Mouse (Mus musculus): ENCODE data around the gene Extl1.

DNA sequence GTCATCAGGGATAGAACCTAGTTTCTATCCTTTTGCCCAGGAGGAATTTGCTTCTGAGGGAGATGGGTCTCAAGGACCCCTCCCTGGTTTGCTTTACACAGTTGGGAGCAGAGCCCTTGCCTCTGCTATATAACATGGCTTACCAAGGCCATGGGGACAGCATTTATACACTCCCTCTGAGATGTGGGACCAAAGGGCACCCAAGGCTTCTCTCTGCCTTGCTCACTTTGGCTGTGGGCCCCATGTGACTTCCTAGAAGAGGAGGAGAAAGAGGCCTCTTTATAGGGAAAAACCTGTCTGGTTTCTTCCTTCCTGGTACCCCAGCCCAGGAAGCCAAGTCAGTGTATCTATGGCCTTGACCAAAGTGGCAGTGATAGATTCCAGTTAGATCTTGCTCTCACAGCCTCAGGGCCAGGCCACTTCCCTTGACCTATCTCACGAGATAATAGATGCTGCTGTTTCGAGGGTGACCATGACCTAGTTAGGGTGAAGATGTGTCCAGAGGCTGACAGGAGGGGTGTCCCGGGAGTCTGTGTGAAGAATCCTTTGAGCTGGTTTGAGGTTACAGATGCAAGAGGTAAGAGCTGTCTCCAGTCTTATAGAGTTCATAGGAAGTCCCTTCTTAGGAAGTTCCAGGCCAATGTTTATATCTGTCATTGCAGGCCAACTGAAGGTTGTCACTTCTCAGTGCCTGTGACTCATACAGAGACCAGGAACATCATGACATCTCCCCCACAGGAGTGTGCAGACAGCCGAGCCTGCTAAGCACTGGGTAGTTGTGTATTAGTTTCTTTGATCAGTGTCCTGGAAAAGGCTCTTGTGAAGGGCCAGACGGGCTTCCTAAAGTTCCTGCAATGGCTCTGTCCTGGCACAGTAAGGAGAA lies 29.9 kb downstream of the Extl1 start:
- TF ChIP-seq CTCF (conservative IDR thresholded peaks at IDR 0.05; ENCODE audit: low read length) (no peak), POU5F1 (IDR thresholded peaks at IDR 0.05; ENCODE audit: borderline replicate concordance, low read length) (no peak), NANOG (IDR thresholded peaks at IDR 0.05; ENCODE audit: borderline replicate concordance, low read length) (no peak)
